Mouse (Mus musculus) ZHBTc4 (cell line): ENCODE measurements around the gene Ascc1.
A peak's percentile ranks its signal among the peaks of the same experiment; 100 is the strongest.
"Not testable (repeated sequence)": the region's sequence is repeated elsewhere in the genome, so short reads cannot be mapped to it uniquely, and the experiment has no call there.

ENCODE experiments used
- DNase-seq: peaks from one replicate; pipeline ENCODE4 v3.0.0-alpha.2; 2011; ENCODE audit warnings: low read depth, low spot score

Gene Ascc1

GRCm38 (mm10) chr10:59977141-59977540 lies 25.5 kb upstream of the Ascc1 start:
- peak; percentile 46 for DNase-seq

DNA sequence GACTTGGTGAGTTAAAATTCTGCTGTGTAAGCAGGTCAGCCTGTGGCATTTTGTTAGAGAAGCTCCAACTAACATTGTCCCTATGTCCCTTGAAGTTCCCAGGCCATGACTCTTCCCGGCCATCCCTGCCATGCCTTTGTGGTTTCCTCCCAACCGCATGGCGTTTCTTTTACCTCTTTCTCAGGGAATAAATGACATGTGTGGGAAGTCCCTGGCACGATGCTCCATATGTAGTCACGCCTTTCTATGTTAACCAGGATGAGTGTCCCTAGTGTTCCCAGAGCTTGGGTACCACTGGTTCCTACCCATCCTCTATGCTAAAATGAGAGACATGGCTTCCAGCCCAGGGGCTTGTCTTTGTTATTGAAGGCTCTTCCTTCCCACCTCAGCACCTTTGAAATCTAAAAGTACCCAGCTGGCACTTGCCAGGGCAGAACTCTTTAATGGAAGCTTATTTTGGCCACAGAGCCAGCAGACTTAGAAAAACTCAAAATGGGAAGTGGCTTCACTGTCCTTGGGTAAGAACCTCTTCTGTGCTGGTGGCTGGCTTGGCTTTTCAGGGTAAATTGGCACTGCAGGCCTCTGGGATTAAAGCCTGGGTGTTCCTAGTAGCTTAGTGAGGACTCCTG lies 24.8 kb upstream of the Ascc1 start:
- no peak for DNase-seq

GRCm38 (mm10) chr10:59978401-59978800 lies 24.2 kb upstream of the Ascc1 start:
- no peak for DNase-seq

- DNase-seq: no peak
Measured at GRCm38 (mm10) chr10:59978873-59979743, 23.5 kb upstream of the Ascc1 start.

- DNase-seq: no peak
Measured at GRCm38 (mm10) chr10:59980815-59981244, 21.8 kb upstream of the Ascc1 start.

GRCm38 (mm10) chr10:59981336-59981735 lies 21.3 kb upstream of the Ascc1 start:
- no peak for DNase-seq

- no peak for DNase-seq
Measured at GRCm38 (mm10) chr10:59981792-59982191, 20.8 kb upstream of the Ascc1 start.

GRCm38 (mm10) chr10:59982379-59982873 lies 20.2 kb upstream of the Ascc1 start:
- no peak for DNase-seq

GRCm38 (mm10) chr10:59988036-59988435 lies 14.6 kb upstream of the Ascc1 start:
- DNase-seq: no peak

- no peak for DNase-seq
Measured at GRCm38 (mm10) chr10:59990393-59990792, 12.2 kb upstream of the Ascc1 start.

GRCm38 (mm10) chr10:59991262-59991880 lies 11.2 kb upstream of the Ascc1 start:
- DNase-seq: no peak

- no peak for DNase-seq
Measured at GRCm38 (mm10) chr10:59992024-59992423, 10.6 kb upstream of the Ascc1 start.

GRCm38 (mm10) chr10:59993813-59994212 lies 8.8 kb upstream of the Ascc1 start:
- not testable (repeated sequence) for DNase-seq

DNA sequence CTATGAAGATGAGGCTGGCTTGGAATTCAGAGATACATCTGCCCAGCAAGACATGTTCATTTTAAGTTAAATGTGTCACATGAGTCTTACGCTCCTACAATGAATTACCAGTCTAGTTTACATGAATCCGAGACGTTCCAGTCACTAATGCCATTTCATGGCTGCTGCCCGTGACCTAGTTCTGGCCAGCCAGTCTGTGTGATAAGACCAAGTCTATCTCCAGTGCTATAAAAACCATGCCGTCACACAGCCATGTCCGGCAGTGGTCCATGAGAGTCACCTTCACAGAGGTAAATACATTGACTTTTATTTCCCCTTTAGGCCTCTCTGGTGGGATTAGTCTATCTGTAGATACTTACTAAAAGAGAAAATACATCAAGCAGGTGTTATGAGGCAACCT lies 6.7 kb upstream of the Ascc1 start:
- no peak for DNase-seq

DNA sequence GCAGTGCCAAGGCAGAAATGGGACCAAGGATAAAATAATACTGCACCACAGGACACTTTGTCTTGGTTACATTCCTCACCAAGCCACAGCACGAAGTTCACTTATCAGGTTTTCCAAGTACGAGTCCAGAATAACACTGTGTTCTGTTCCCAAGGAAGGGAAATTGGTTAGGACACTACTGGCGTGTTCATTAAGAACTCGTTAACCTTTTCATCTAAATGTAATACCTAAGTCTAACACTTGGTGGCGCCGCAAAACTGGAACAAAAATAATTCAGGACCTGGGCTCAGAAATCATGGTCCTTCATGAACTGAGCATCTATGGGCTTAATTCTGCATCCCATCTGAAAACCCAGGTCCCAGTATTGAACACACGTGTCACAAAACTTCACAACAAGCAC lies 5.0 kb upstream of the Ascc1 start:
- DNase-seq: peak; percentile 83

DNA sequence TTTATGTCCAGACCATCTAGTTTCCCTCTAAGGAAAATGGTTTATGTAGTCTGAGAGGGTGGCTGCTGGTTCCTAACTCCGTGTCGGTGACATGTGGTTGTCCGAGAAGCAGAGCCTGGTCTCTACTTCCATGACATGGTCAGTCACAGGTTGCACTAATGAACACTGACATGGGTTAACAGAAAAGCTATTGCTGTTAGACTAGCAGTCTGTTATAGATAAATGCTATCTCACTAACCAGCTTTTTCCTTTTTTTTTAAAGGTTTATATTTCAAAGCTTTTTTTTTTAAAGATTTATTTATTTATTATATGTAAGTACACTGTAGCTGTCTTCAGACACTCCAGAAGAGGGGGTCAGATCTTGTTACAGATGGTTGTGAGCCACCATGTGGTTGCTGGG lies 3.5 kb upstream of the Ascc1 start:
- DNase-seq: no peak

DNA sequence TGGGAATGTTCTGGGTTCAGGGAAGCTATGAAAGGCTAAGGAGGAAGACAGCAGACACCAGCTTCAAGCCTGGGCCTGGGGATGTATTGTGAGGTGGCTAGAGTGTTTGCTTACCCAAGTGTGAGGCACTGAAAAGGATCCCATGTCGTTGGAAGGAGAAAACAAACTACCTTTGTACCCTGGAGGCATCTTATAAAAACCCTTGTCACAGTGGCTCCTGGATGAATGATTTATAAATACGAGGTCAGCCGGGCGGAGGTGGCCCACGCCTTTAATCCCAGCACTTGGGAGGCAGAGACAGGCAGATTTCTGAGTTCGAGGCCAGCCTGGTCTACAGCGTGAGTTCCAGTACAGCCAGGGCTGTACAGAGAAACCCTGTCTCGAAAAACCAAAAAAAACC lies 942 bp upstream of the Ascc1 start:
- DNase-seq: not testable (repeated sequence)

- DNase-seq: no peak
Measured at GRCm38 (mm10) chr10:60002203-60002602, 402 bp upstream of the Ascc1 start.

GRCm38 (mm10) chr10:60003213-60003752 lies 678 bp downstream of the Ascc1 start:
- DNase-seq: no peak

GRCm38 (mm10) chr10:60003847-60004246 lies 1.2 kb downstream of the Ascc1 start:
- DNase-seq: no peak

DNA sequence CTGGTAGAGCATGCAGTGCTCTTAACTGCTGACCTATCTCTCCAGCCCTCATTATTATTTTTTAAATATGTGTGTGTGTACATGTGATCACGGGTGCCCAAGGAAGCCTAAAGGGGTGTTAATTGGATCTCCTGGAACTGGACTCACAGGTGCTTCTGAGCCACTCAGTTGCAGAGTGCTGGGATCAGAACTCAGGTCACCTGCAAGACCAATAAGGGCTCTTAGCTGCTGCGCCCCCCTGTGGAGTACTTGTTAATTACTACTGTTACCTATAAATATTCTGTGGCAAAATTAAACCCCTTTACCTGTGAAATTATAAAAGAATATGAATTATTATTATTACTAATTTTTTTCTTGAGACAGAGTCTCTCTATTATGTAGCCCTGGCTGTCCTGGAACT lies 2.7 kb downstream of the Ascc1 start:
- peak; percentile 60 for DNase-seq

DNA sequence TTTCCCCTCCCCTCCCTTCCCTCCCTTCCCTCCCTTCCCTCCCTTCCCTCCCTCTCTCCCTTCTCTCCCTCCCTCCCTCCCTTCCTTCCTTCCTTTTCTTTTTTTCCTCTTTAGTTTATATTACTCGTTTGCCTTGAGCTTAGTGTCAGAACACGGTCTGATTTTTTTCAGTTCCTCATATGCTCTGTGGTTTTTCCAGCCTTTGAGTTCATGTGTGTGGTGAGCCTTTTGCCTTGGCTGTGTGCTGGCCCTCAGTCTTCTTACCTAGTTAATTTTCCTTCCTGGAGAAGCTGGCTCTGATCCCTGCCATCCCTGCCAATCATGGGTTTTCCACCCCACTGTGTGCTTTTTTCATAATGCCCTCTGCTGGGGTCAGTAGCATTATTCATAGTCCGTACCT lies 6.5 kb downstream of the Ascc1 start:
- no peak for DNase-seq
